Comparison of ENCODE assay signal across 11 mouse cellular contexts in genomic region chr5:36099662-36100061, GRCm38 (mm10).
A peak's percentile ranks its signal among the peaks of the same experiment; 100 is the strongest.
DNase-seq lines count a peak whose midpoint lies in the region; ATAC-seq and TF ChIP-seq lines count a peak whose summit lies in the region.
"Had no signal": no experiment of that assay in that cellular context is flagged by ENCODE, and none has a peak within 500 bp of the region (broad histone marks: within the 10 kb centered on the region; RNA-seq: fewer than 3 reads in every experiment).

No protein-coding gene starts in this region.

- H3K4me3 ChIP-seq in lung, adult 2 months (replicated peaks; ENCODE audit: extremely low read depth, low read depth, low read length) = no peak overlapping the region
- H3K4me3 ChIP-seq: lung, embryonic 15.5 days had no signal

- DNase-seq in lung, adult 18-20 months = peak; percentile 7 to 41
- no peak for DNase-seq in lung, adult 2 months
- DNase-seq in brain, adult 2 months (ENCODE audit: low read depth, low spot score) = peak; percentile 59
- DNase-seq in kidney, postnatal 14 days = peak; percentile 75
- peak; percentile 8 for DNase-seq in splenic B cell, adult 2 months (ENCODE audit: low read depth, low spot score)
- DNase-seq in ovary, postnatal 10 days (ENCODE audit: low spot score) = no peak
- DNase-seq: cerebellum, postnatal 36 days; thymus, adult 18-20 months had no signal

- ATAC-seq in erythroblast, adult 5-6 weeks (replicated peaks; ENCODE audit: low FRiP score, poor library complexity, severe bottlenecking) = no peak

- H3K27me3 ChIP-seq in splenic B cell, adult 2 months (ENCODE audit: control insufficient read depth, insufficient read depth, low read length, poor library complexity, severe bottlenecking) = no peaks in the 10 kb centered on the region
- H3K27me3 ChIP-seq: lung, embryonic 15.5 days had no signal

- H3K36me3 ChIP-seq in splenic B cell, adult 2 months (ENCODE audit: control insufficient read depth, insufficient read depth, low read length, poor library complexity, severe bottlenecking) = no peaks in the 10 kb centered on the region
- H3K36me3 ChIP-seq: G1E; lung, embryonic 15.5 days had no signal

- H3K4me1 ChIP-seq in lung, adult 2 months (ENCODE audit: control insufficient read depth, insufficient read depth, low read length) = peaks cover 7% of the 10 kb centered on the region

- no peak for TF ChIP-seq CTCF in lung, adult 2 months (IDR thresholded peaks at IDR 0.05; ENCODE audit: insufficient read depth, low read length)

- no peak for TF ChIP-seq POLR2A in lung, adult 2 months (IDR thresholded peaks at IDR 0.05; ENCODE audit: borderline replicate concordance, extremely low read depth, low read depth, low read length)

- WGBS in lung, adult 2 months = 35% methylated on average over 4 of the region's 4 CpGs

Comparison
In these comparisons a context has a peak if more than half of its experiments do, and no peak if none do; other contexts are left out.
1. DNase-seq: peak in lung, adult 18-20 months (2 of 2), brain, adult 2 months (single experiment), kidney, postnatal 14 days (single experiment) and splenic B cell, adult 2 months (single experiment); none in lung, adult 2 months (single experiment) and ovary, postnatal 10 days (single experiment).